Mouse (Mus musculus) lung, postnatal 0 days (tissue): ENCODE data around the gene Gm10837.

Experiments used
- CTCF ChIP-seq: IDR thresholded peaks from 2 replicates; pipeline ENCODE4 v1.5.1; 2016; ENCODE audit warnings: antibody characterized with exemption, mild to moderate bottlenecking
- EP300 ChIP-seq: IDR thresholded peaks from 2 replicates; pipeline ENCODE4 v1.6.1; 2016; ENCODE audit warnings: antibody characterized with exemption, mild to moderate bottlenecking, control low read depth

DNA sequence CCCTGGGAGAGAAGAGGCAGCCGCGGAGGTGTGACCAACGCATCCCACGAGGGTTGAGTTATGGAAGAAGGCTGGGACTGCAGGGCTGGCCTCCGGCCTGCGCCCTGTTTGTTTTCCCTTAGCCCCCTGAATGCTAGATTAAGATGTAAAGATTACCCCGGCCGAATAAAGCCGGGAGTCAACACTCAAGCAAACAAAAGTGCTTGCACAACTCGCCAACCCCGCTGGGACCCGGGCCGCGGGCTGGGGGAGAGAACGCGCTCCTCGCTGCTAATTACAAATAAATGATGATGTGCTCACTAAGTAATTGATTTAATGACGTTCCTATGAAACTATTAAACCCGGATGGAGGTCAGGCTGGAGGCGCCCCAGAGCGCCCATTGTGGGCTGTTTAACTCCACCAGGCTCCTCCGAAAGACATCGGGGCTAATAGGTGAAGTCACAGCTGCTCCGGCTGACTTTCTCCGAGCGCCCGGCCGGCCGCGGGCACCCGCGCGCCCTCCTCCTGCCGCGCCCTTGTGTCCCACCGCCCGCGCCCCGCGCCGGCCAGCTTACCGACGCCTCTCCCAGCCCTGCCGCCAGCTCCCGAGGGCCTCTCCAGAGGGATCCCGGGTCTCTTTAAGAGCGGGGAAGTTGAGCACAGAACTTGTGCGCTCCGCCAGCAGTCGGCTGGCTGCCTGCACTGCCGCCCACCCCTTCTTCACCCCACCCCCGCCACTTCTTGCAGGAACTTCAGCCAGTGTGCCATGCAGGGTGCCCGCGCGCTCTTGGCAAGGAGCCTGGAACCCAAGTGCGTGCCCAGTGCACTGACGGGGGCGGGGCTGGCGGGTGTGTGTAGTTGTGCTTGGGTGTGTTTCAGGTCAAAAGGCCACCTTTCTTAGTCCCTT is 39.6 kb upstream of the Gm10837 start, which contains the start of gene Gm5089:
- TF ChIP-seq CTCF (no peak), EP300 (no peak)
